Mouse (Mus musculus): ENCODE results near the gene Nlrc5. TPM values are rescaled to one million over a fixed set of nuclear protein-coding genes. Genes with fewer than 3 reads are reported as not detected.
"Not testable (repeated sequence)": the region's sequence is repeated elsewhere in the genome, so short reads cannot be mapped to it uniquely, and the experiment has no call there.

Gene Nlrc5
- total RNA-seq, 2 experiments from 2014 or later: 1.2 to 2.0 TPM

- intact Hi-C loops (cut with DNase I): no loop called here
- DNase-seq: no peak
These were observed 20.6 kb upstream of the Nlrc5 start for GRCm38 (mm10) chr8:94413509-94413908.

GRCm38 (mm10) chr8:94415218-94415617 is 18.9 kb upstream of the Nlrc5 start:
- no peak for DNase-seq
- intact Hi-C loops (cut with DNase I): loop anchor here (5.0 kb wide), 1 partner anchor 37 kb away; no protein-coding TSS in a partner anchor

- intact Hi-C loops (cut with DNase I): loop anchor here (5.0 kb wide), 1 partner anchor 34 kb away; no protein-coding TSS in a partner anchor
- no peak for DNase-seq
These were observed 16.1 kb upstream of the Nlrc5 start for GRCm38 (mm10) chr8:94418017-94418416.

DNA sequence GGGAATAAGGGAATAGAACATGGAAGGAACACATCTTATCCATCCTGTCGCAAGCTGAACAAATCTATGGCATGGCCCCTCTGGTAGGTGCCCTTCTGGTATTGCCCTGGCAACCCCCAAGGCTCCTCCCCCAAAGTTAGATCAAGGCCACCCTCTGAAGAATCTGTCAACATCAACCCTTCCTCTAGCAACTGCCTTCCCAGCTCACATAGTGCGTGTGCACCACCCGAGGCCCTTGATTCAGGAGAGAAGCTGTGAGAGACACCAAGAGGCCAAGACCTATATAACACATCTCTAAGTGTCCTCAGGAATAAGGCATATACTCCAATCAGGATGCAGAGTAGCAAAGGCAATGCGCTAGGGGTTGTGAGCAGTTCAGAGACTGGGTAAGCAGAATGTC is 11.9 kb upstream of the Nlrc5 start:
- intact Hi-C loops (cut with DNase I): no loop called here
- DNase-seq: no peak

DNA sequence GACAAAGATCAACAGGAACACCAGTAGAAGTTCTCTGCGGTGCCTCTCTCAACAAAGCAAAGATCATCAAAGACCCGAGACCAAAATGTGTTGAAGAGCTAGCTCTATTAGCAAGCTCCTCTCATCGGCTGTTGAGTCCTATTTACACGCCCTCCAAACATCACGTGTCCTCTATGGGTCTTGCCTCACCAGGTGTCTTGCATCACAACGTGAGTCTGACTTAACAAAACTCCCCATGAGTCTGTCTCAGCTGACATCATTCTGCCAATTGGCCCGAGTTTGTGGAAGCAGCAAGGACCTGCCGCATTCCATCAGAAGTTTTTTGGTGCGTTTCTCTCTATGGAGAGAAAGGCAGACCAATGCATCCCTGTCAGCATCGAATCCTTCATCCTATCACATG is 6.2 kb upstream of the Nlrc5 start:
- no peak for DNase-seq
- intact Hi-C loops (cut with DNase I): no loop called here

- intact Hi-C loops (cut with DNase I): no loop called here
These were observed 5.7 kb upstream of the Nlrc5 start for GRCm38 (mm10) chr8:94428420-94428819.

DNA sequence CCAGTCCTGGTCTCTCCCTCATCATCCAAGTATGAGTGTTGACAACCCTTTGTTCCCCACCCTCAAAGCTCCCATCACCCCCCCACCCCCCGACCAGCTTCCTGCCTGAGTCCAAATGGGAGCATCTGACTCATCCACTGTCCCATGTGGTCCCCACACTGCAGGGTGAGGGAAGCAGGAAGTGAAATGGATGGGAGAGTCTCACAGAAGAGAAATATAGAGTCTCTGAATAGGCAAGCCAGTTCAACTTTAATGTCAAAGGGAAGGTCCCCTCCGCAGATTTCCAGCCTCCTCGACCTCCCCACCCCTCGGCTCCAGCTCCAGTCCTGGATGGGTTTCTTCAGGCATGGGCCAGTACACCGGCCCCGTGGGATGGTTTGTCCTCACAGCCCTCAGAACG is 4.8 kb upstream of the Nlrc5 start:
- DNase-seq: no peak
- intact Hi-C loops (cut with DNase I): no loop called here

More at GRCm38 (mm10) chr8:94428420-94428819, 5.7 kb upstream of the Nlrc5 start:
- no peak for DNase-seq

DNA sequence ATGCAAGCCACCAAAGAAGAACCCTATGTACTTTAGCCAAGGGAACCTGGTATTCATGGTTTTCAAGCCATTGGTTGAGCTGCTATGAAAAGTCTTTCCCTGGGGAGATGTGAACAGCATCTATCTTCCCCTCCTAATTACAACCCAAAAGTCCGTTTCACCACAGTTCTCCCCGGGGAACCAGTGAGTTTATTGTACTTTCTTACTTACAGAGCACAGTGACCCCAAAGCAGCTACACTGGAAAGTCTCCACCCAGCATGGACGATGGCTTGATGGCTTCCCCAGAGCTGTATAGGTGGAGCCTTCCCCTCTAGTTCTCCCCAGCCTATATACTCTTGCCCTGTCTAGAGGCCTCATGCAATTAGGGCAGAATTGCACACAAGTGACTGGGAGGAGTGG is 1.9 kb upstream of the Nlrc5 start:
- intact Hi-C loops (cut with DNase I): loop anchor here (5.0 kb wide), 1 partner anchor 60 kb away; no protein-coding TSS in a partner anchor

GRCm38 (mm10) chr8:94434958-94435357 is 802 bp downstream of the Nlrc5 start:
- intact Hi-C loops (cut with DNase I): loop anchor here (1.0 to 5.0 kb wide), 2 partner anchors 57 to 92 kb away; no protein-coding TSS in a partner anchor

More for the DNA sequence above, 1.9 kb upstream of the Nlrc5 start:
- DNase-seq: no peak

DNA sequence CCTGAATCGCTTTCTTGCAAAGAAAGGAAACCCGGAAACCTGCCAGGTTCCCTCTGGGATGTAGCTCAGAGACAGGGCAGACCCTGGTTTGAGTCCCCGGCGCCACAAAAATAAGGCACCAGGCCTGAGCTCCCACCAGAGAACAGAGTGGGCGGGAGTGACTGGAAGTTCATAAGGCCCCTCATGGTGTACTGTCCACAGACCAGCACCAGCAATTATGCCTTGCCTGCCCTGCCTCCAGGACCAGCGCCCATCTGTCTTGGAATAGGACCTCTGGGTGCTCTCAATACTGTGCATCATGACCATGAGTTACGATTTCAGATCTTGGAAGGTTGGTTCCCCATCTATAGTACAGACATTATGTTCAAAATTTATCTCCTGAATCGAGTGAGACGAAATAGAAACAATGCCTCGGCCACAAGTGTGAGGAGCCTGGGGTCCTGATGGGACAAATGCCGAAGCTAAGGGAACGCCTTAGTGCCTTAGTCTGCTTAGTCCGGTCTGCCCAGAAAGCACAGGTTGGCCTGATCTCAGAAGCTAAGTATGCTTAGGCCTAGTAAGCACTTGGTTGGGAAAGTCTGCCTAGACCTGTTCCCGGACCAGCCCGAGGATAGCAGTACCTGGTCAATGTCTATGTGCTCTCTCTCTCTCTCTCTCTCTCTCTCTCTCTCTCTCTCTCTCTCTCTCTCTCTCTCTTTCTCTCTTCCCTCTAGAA is 1.4 kb downstream of the Nlrc5 start:
- intact Hi-C loops (cut with DNase I): no loop called here
- no peak for DNase-seq

More at GRCm38 (mm10) chr8:94434958-94435357, 802 bp downstream of the Nlrc5 start:
- DNase-seq: no peak

DNA sequence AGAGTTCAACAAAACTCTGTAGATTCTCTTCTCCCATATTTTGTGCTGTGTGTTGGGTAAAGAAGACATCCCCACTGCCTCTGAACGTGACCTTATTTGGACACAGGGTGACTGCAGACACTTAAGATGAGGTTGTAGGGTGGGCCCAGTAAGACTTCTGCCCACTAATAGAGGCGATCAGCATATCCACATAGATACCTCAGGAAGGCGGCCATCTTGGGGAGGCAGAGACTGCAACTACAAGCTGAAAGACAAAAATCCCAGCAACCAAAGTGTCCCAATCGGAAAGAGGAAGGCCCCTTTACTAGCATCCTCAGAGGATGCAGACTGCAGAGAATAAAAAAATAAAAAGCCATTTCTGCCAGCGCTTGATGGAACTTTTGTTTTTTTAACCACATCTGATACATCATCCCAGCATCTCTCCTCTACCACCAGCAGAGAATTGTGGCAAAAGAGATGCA is 2.0 kb downstream of the Nlrc5 start:
- intact Hi-C loops (cut with DNase I): no loop called here
- no peak for DNase-seq

- intact Hi-C loops (cut with DNase I): no loop called here
- DNase-seq: no peak
These were observed 2.7 kb downstream of the Nlrc5 start for GRCm38 (mm10) chr8:94436900-94437299.

GRCm38 (mm10) chr8:94438659-94439058 is 4.5 kb downstream of the Nlrc5 start:
- DNase-seq: no peak
- intact Hi-C loops (cut with DNase I): no loop called here

GRCm38 (mm10) chr8:94439691-94440090 is 5.5 kb downstream of the Nlrc5 start:
- no peak for DNase-seq
- intact Hi-C loops (cut with DNase I): no loop called here

- no peak for DNase-seq
- intact Hi-C loops (cut with DNase I): no loop called here
These were observed 6.2 kb downstream of the Nlrc5 start for GRCm38 (mm10) chr8:94440389-94440788.

DNA sequence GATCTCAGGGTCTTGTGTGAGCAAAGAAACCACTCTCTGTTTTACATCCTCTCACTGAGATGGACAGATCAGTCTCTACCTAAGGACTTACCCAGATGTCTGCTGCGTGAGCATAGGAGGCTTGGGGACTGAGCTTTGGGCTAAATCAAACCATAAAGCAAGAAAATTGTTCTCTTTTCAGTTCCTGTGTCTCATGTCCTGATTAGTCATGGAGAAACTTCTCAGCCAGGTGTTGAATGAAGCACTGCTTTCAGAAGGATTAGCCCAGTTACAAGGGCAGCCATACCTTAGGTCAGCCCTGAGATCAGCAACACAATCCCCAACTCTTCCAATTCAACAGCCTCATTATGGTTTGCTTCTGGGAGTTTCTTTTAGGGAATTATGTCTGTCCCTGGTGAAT is 7.5 kb downstream of the Nlrc5 start:
- no peak for DNase-seq
- intact Hi-C loops (cut with DNase I): no loop called here

GRCm38 (mm10) chr8:94443153-94443552 is 9.0 kb downstream of the Nlrc5 start:
- no peak for DNase-seq
- intact Hi-C loops (cut with DNase I): no loop called here

- intact Hi-C loops (cut with DNase I): no loop called here
- DNase-seq: no peak
These were observed 10.3 kb downstream of the Nlrc5 start for GRCm38 (mm10) chr8:94444480-94444879.

DNA sequence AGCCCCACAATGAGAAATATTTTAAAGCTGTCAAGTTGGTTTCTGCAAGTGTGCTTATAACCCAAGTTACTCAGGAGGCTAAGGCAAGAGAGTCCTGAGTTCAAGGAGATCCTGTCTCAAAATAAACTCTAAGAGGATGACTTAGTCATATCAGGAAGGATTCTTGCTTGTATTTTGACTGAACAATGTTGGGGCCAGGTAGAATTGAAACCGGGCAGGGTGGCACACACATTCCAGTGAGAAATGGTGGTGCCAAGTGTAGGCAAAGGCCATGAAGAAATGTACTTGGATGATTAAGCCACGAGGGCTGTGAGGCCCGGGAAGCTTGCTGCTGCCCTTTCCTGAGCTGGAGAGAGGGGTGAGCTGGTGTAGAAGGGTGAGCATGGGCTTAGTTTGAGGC is 13.0 kb downstream of the Nlrc5 start:
- intact Hi-C loops (cut with DNase I): no loop called here
- no peak for DNase-seq

DNA sequence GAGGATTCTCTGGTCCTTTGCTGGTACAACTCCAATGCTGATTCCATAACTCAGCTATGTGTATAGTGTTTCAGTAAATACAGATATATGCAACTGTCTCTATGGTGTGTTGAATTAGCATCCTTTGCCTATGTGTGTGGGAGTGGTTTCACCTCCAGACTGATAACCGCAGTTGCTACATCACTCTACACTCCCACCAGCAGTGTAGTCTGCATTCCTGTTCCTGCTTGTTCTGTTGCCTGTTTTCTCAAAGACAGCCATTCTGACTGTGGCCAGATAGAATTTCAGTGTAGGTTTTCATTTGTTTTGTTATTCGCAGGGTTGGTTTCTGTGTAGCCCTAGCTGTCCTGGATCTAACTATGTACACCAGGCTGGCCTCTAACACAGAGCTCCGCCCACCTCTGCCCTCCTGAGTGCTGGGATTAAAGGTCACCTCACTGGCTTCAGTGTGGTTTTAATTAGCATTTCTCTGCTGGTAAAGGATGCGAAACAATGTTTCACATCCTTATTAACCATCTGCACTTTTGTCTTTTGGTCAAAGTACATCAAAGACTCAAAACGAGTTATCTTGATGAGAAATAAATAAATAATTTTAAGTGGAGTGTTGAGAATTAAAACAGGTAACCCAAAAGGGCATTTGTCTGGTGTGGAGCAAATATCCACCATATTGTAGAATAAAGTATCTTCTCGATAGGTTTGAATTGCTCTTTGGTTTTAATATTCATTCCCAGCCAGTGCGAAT is 13.6 kb downstream of the Nlrc5 start:
- DNase-seq: no peak
- intact Hi-C loops (cut with DNase I): no loop called here

DNA sequence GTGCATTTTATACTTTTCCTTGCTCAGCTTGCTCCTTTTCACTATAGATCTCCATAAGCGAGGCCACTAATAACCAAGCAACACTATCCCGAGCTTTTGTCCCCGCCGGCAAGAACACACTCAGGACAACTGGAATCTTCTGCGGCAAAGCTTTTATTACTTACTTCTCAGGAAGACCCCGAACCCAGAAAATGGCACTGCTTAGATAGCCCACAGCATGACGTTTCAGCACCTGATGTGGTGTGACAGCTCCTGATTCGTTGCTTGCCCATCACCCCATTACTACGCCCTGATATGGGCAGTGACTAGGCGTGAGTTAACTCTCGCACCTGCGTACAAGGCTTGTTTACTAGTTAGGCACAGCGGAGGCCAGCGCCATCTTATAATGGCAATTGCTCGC is 18.8 kb downstream of the Nlrc5 start:
- intact Hi-C loops (cut with DNase I): loop anchor here (5.0 kb wide), 1 partner anchor 36 kb away; no protein-coding TSS in a partner anchor
- not testable (repeated sequence) for DNase-seq
